Mouse (Mus musculus): ENCODE results near the gene Pnrc2. TPM values are rescaled to one million over a fixed set of nuclear protein-coding genes. Genes with fewer than 3 reads are reported as not detected.

Gene Pnrc2
- 9.1 and 11.2 TPM in 2 replicates for polyA plus RNA-seq (2012; rRNA removed)

DNA sequence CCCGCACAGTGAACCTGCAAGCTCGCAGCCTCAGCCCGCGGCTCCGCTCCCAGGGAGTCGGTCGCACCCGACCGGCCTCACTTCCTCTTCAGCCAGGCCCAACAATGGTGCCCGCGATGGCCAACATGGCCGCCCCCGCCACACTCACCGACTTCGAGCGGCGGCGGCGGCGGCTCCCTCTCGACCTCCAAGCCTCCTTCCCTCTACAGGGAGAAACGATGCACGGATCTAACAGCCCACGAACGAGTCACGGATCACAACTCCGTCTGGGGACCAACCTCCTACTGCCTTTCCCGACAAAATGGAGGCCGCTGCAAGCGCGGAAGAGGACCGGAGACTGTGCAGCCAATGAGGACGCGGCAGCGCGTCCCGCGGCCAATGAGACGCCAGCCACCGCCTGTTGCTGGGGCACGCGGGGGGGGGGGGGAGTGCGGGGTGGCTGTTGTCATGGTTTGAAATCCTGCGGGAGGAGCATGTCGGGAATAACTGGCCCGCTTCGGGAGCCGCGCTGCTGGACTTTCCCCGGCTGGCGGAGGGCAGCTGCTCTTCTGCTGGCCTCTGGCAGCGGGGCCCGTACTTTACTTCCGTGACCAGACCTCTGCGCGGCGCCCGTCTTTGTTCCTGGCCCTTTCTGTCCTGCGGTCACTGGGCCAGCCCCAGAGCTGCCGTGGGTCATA is at the start of gene Pnrc2:
Pnrc2 (minus strand) TSS at position 325 of the 677 bp plus-strand sequence.

DNA sequence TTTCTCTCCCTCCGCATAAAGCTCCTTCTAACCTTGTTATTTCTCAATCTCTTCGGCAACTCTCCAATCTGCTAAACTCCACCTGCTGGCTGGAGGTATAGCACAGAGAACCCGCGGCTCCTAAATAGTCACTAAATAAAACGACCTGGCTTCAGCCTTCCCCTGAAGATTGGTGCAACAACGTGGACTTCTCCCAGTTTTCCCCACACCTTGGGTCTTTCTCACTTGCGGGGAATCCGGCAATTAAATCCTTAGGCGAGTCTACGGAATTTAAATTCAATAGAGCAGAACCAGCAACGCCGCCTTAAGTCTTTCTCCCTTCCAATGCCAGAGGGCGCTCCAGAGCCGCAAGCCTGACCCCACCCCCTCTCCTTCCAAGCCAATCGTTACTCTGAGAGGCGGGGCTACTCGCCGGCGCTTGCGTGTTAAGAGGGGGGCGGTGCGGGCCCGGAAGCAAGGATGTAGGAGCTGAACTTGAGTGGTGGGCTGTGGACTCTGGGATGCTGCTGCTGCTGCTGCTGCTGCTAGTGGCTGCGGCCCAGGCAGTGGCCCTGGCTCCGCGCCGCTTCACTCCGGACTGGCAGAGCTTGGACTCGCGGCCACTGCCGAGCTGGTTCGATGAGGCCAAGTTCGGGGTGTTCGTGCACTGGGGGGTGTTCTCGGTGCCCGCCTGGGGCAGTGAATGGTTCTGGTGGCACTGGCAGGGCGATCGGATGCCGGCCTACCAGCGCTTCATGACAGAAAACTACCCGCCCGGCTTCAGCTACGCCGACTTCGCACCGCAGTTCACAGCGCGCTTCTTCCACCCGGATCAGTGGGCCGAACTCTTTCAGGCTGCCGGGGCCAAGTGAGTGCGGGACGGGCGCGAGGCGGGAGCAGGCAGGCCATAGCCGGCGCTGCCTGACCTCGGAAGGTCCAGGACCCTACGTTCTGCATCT is 46.9 kb upstream of the Pnrc2 start, which contains the start of gene Fuca1:
Fuca1 (plus strand) TSS at position 432 of the 938 bp plus-strand sequence.

DNA sequence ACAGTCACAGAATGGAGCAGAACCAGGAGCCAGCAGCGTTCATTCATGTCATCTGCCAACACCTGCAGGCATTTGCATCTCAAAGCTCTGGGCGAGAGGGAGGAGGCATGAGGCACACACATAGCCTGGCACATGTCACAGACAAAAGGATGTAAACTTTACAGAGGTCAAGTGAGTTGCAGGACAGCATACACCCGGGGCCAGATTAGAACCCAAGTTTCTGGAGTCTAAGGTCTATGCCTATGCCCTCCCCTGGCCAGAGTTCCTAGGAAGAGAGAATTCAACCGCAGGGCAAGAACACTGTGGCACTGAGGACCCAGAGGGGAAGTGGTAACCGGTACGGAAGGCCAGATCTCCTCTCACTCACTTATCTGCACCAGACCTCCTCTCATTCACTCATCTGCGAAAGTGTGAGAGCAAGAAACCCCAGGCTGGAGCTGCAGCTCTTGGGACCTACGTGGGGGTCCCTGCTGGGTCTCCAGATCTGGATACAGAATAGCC is 21.5 kb upstream of the Pnrc2 start, which contains the start of gene Cnr2:
Cnr2 (plus strand) TSS at position 324 of the 501 bp plus-strand sequence.

DNA sequence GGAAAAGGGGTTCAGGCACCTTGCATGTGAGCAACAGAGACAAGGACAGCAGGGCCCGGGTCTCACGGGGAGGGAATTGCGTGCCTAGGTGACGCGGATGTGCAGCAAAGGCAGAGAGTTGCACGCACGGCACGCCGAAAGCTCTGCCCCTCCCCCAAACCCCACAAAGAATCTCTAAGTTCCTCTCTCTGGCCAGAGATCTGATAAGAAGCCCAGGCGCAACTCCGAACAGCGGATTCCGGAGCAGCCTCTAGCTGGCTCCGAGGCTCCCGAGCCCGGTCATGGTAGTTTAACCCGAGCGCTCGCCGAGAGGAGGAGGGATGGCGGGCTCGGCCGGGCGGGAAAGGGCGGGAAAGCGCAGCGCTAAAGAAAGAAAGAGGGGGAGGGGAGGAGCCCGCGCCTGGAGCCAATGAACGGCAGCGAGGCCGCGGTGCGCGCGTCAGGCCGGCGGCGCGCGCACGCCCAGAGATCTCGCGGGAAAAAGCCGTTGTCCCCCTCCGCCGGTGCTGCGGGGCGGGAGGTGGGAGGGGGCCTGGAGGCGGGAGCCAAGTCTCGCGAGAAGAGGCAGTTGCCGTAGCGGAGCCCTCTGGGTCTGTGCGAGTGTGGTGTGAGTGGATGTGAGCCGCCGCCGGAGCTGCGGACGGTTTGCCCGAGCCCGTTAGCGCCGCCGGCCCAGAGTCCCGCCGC is 18.0 kb downstream of the Pnrc2 start, which contains the start of gene Srsf10:
Srsf10 (plus strand) TSS at position 212 of the 687 bp plus-strand sequence.

Other genes starting within 250 kb of the Pnrc2 start
- gene Ifnlr1, start 187.6 kb downstream of the Pnrc2 start, polyA plus RNA-seq (2012; rRNA removed): 1.4 and 1.6 TPM in 2 replicates
- gene Il22ra1, start 145.7 kb downstream of the Pnrc2 start, polyA plus RNA-seq (2012; rRNA removed): 3.4 and 4.2 TPM in 2 replicates
- 0.13 and 0.17 TPM in 2 replicates for gene Myom3, start 114.1 kb downstream of the Pnrc2 start, polyA plus RNA-seq (2012; rRNA removed)
- 141 and 143 TPM in 2 replicates for gene Srsf10, start 18.1 kb downstream of the Pnrc2 start, polyA plus RNA-seq (2012; rRNA removed)
- 0.56 and 0.78 TPM in 2 replicates for gene Cnr2, start 21.5 kb upstream of the Pnrc2 start, polyA plus RNA-seq (2012; rRNA removed)
- gene Fuca1, start 46.9 kb upstream of the Pnrc2 start, polyA plus RNA-seq (2012; rRNA removed): 85.7 and 85.9 TPM in 2 replicates
- gene Hmgcl, start 72.6 kb upstream of the Pnrc2 start, polyA plus RNA-seq (2012; rRNA removed): 41.1 and 43.3 TPM in 2 replicates
- 28.5 and 30.1 TPM in 2 replicates for gene Gale, start 89.9 kb upstream of the Pnrc2 start, polyA plus RNA-seq (2012; rRNA removed)
- 120 and 136 TPM in 2 replicates for gene Lypla2, start 98.8 kb upstream of the Pnrc2 start, polyA plus RNA-seq (2012; rRNA removed)
- 71.2 and 117 TPM in 2 replicates for gene Pithd1, start 113.4 kb upstream of the Pnrc2 start, polyA plus RNA-seq (2012; rRNA removed)
- gene Eloa, start 147.9 kb upstream of the Pnrc2 start, polyA plus RNA-seq (2012; rRNA removed): 8.3 and 9.8 TPM in 2 replicates
- gene Rpl11, start 179.6 kb upstream of the Pnrc2 start, polyA plus RNA-seq (2012; rRNA removed): 339 and 546 TPM in 2 replicates